Mouse (Mus musculus) hindbrain, embryonic 15.5 days (tissue): Measurements from ENCODE around the gene Clec12b. TPM values are rescaled to one million over a fixed set of nuclear protein-coding genes. Genes with fewer than 3 reads are reported as not detected.

Experiments
- ATAC-seq: fragments of 200-750 bp; cut with Nextera tagmentation; 2 replicates; pipeline ENCODE4 v1.8.0; 2017; ENCODE audit warnings: low read depth, moderate number of reproducible peaks, moderate TSS enrichment; ENCODE audit not compliant: low FRiP score
- H3K27ac ChIP-seq: fragments of 300-500 bp; sonication (generic); replicated peaks from 2 replicates; pipeline ENCODE4 v1.5.1; 2015; ENCODE audit warnings: mild to moderate bottlenecking, inconsistent platforms
- H3K27me3 ChIP-seq: fragments of 300-500 bp; sonication (generic); 2 replicates; pipeline ENCODE4 v1.6.1; 2015; ENCODE audit warnings: control low read depth, inconsistent platforms
- H3K36me3 ChIP-seq: fragments of 300-500 bp; sonication (generic); 2 replicates; pipeline ENCODE4 v1.6.1; 2015; ENCODE audit warnings: control low read depth, inconsistent platforms
- H3K4me1 ChIP-seq: fragments of 300-500 bp; sonication (generic); replicated peaks from 2 replicates; pipeline ENCODE4 v1.6.1; 2015; ENCODE audit warnings: control low read depth, inconsistent platforms
- H3K4me2 ChIP-seq: fragments of 300-500 bp; sonication (generic); 2 replicates; pipeline ENCODE4 v1.6.1; 2015; ENCODE audit warnings: moderate library complexity, mild to moderate bottlenecking, inconsistent platforms
- H3K4me3 ChIP-seq: fragments of 300-500 bp; sonication (generic); 2 replicates; pipeline ENCODE4 v1.5.1; 2015; ENCODE audit warnings: mild to moderate bottlenecking, inconsistent platforms
- H3K9ac ChIP-seq: fragments of 300-500 bp; sonication (generic); 2 replicates; pipeline ENCODE4 v1.6.1; 2015; ENCODE audit warnings: inconsistent platforms
- H3K9me3 ChIP-seq: fragments of 300-500 bp; sonication (generic); 2 replicates; pipeline ENCODE4 v1.6.1; 2016; ENCODE audit warnings: control low read depth, inconsistent platforms
- whole genome bisulfite sequencing: fragments of 180-500 bp; shearing (Covaris S2); methylation state at CpG from one replicate; pipeline ENCODE4 v1.1.7; 2015; 5-methylcytosine and 5-hydroxymethylcytosine counted together
- polyA plus RNA-seq: library from polyadenylated mRNA; unstranded; fragments of >200 nt; fragmentation: Nextera tagmentation; extraction: Ambion mirVana; gene quantifications from 2 replicates; pipeline ENCODE4 v1.2.1, GENCODE M21; 2015

Gene Clec12b
- polyA plus RNA-seq, 1 experiment from 2014 or later: 0.26 TPM

DNA sequence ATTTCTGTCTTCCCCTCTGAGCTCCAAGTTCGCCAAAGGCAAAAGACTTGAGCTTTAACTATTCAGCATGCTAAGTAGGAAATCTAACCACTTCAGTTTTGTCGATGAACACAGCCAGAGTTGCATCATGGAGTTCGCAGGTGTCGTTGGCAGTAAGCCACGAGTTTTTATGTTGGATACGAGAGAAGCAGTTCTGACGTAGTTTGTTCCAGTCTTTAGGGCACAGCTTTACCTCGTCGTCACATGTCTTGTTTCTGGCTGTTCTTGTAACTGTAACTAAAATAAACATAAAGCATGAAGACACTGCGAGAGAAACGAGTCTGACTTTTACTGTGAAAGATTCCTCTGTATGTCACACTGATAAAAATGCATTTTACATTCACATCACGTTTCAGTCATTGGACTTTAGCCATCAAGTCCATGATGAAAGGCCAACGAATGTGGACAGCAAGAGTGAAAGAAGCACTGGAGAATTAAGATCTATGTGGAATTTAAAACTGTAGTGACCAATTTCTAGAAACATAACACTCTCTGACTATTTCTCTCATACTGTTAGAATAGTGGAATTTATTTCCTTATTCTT is 59.0 kb downstream of the Clec12b start:
- H3K9ac ChIP-seq: no peak overlapping the region
- 68% methylated on average over 13 of the region's 13 CpGs for WGBS
- no peak for ATAC-seq

GRCm38 (mm10) chr6:129326016-129326415 is 59.7 kb downstream of the Clec12b start:
- H3K4me2 ChIP-seq: no peak overlapping the region
- H3K9ac ChIP-seq: no peak overlapping the region
- no peaks in the 10 kb centered on the region for H3K27me3 ChIP-seq
- H3K9me3 ChIP-seq: no peaks in the 10 kb centered on the region
- WGBS: 87% methylated on average over 1 of the region's 1 CpGs
- ATAC-seq: no peak
- H3K27ac ChIP-seq: no peak overlapping the region
- H3K4me3 ChIP-seq: no peak overlapping the region
- H3K4me1 ChIP-seq: no peaks in the 10 kb centered on the region
- no peaks in the 10 kb centered on the region for H3K36me3 ChIP-seq

More for the DNA sequence above, 59.0 kb downstream of the Clec12b start:
- Histone ChIP-seq H3K27ac (no peak overlapping the region), H3K36me3 (no peaks in the 10 kb centered on the region), H3K9me3 (no peaks in the 10 kb centered on the region), H3K4me2 (no peak overlapping the region), H3K4me3 (no peak overlapping the region), H3K4me1 (no peaks in the 10 kb centered on the region), H3K27me3 (no peaks in the 10 kb centered on the region)

Other genes with a start within 250 kb of the Clec12b start
- 0.12 and 0.13 TPM in 2 replicates for gene Clec2d, start 205.3 kb downstream of the Clec12b start, polyA plus RNA-seq
- gene Cd69, start 110.4 kb downstream of the Clec12b start, polyA plus RNA-seq: not detected in 2 replicates
- not detected in 2 replicates for gene 4922502D21Rik, start 54.1 kb downstream of the Clec12b start, polyA plus RNA-seq
- gene Clec12a, start 43.2 kb downstream of the Clec12b start, polyA plus RNA-seq: 0.32 and 0.46 TPM in 2 replicates
- 1.0 and 1.2 TPM in 2 replicates for gene Clec1b, start 11.4 kb upstream of the Clec12b start, polyA plus RNA-seq
- 0.13 and 0.16 TPM in 2 replicates for gene Clec9a, start 23.0 kb upstream of the Clec12b start, polyA plus RNA-seq
- 1.9 and 2.2 TPM in 2 replicates for gene Clec1a, start 66.1 kb upstream of the Clec12b start, polyA plus RNA-seq
- gene Olr1, start 121.3 kb upstream of the Clec12b start, polyA plus RNA-seq: not detected in 2 replicates
- gene Tmem52b, start 126.7 kb upstream of the Clec12b start, polyA plus RNA-seq: not detected in 2 replicates
- gene Gabarapl1, start 147.3 kb upstream of the Clec12b start, polyA plus RNA-seq: 209 and 213 TPM in 2 replicates
- 0.16 TPM in 1 of 2 replicates, not detected in the other for gene Klre1, start 192.0 kb upstream of the Clec12b start, polyA plus RNA-seq
- not detected in 2 replicates for gene Klrd1, start 205.9 kb upstream of the Clec12b start, polyA plus RNA-seq
- gene Klrk1, start 238.0 kb upstream of the Clec12b start, polyA plus RNA-seq: 0.30 and 0.42 TPM in 2 replicates